Mouse (Mus musculus) mouse embryonic stem cell (cell line): ENCODE measurements around the gene Tssk2.

Experiments
- in situ Hi-C, 2 experiments: fragments of 300-500 bp; cut with MboI; formaldehyde crosslinking; loops; 1 replicate in 1 of 2; 3 replicates in 1 of 2; pipeline ENCODE4 v1.14.3; 2019 to 2020; ENCODE audit warnings: low sequenced_read_pairs in 2 of 2, low pct_unique_long_range_greater_than_20kb in 1 of 2, mixed read lengths in 1 of 2; ENCODE audit not compliant: unreplicated experiment in 1 of 2

Gene Tssk2

GRCm38 (mm10) chr16:17891567-17891959, 6.9 kb upstream of the Tssk2 start, which contains the start of gene Gm20518:
Gene Gm20518, minus strand, starts transcription at chr16:17891671.
- in situ Hi-C loops: no loop called here

DNA sequence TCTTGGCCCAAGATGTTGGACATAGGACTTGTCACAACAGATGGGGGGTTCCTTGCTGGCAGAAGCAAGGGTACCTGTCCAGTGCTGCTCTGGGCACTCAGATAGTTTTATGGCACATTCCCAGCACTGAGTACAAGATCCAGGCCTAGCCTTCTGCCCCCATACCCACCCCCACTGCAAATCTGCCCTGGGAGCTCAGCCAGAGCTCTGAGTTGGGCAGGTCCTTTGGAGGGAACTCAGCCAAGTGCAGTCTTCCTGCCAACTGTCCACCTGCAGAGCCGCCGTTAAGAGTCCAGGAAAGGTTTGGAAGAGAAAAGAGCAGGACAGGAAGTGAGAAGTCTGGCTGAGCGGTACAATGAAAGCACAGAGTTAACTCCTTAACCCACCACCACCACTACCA, 5.8 kb upstream of the Tssk2 start:
- in situ Hi-C loops: no loop called here

- in situ Hi-C loops: no loop called here
These were observed 4.5 kb upstream of the Tssk2 start, which contains the start of gene Tssk1 for GRCm38 (mm10) chr16:17893923-17894322. Gene Tssk1, plus strand, starts transcription at chr16:17894223.

DNA sequence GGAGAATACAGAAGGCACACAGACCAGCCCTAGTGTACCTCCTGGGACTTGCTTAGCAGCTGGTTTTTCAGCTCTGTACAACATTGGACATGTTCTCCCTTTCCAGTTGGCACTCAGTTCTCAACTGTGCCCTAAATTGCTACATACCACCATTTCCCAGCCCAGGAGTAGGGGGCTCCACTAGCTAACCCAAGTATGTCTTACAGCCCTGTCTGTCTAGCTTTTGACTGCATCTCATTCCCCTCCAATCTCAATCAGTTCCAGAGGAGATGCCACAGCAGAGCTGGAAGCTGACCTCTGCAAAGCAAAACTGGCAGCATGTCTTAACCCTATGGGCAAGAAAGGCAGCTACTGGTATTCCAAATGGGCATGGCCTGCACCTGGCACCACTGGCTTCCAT, 2.3 kb upstream of the Tssk2 start:
- in situ Hi-C loops: no loop called here

GRCm38 (mm10) chr16:17911052-17911595, 12.7 kb downstream of the Tssk2 start, which contains the start of gene Ess2:
Gene Ess2, minus strand, starts transcription at chr16:17911348.
- in situ Hi-C loops: loop anchor here (10.0 kb wide), 2 partner anchors 124 to 304 kb away; partner anchors contain the start of gene Ccdc188 (in 1 of the 2)

DNA sequence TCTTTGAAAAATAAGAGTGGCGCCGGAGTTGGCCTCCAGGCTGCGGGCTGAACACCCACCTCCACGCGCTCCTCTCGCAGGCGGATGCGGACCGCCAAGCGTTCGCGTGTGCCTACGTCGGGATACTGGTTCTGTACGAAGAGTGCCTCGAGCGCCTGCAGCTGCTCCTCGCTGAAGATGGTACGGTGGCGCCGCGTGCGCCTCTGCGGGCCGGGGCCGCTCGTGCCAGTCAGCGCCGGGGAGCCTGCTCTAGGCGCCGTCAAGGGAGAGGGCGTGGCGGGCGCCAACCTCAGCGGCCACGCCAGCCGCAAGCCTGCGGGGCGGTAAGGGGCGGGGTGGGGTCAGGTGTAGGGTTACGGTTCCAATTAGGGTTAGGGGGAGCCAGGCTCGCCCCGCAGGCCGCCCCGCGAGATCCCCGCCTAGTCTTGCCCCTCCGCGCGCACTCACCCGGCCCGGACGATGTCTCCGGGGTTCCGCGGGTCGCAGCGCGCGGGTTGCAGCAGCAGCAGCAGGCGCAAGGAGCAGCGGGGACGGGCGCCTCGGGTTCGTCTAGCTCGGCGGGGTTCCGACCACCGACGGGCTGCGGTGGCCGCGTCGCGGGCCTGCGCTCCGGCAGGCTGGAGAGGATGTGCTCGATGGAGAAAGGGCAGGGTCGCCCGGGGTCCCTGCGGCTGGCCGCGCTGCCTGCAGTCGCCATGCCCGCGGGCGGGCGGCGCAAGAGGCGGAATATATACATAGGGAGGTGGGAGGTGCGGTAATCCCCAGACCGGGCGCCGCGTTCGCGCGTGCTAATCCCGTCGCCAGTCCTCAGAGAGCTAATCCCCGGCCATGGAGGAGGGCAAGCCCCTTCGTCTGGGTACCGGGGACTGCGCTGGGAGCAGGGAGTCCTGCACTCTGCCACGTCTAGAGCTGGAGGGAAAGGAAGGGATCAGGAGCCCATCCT, 16.1 kb downstream of the Tssk2 start, which contains the start of gene Gsc2:
TSS of gene Gsc2 (minus strand) at position 753 of the 943 bp plus-strand sequence.
- in situ Hi-C loops: loop anchor here (10.0 kb wide), 2 partner anchors 120 to 300 kb away; partner anchors contain the start of gene Ccdc188 (in 1 of the 2)

DNA sequence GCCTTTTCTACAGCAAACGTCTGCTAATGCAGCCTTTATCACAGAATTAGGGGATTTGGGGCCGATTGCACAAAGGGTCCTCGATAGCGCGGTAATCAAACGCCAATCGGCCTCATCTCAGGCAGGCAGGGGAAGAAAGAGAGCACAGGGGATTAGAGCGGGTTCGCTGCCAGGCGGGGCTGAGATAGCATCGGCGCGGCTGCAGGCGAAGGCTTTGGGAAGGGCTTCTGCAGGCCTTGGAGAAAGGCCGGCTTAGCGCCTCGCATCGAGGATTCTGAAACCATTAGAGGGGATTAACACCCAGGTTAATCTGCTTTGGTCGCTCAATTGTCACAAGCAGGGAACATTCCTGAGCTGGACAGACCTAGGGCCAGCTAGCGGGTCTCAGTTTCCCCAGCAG, 22.1 kb downstream of the Tssk2 start:
- in situ Hi-C loops: no loop called here

DNA sequence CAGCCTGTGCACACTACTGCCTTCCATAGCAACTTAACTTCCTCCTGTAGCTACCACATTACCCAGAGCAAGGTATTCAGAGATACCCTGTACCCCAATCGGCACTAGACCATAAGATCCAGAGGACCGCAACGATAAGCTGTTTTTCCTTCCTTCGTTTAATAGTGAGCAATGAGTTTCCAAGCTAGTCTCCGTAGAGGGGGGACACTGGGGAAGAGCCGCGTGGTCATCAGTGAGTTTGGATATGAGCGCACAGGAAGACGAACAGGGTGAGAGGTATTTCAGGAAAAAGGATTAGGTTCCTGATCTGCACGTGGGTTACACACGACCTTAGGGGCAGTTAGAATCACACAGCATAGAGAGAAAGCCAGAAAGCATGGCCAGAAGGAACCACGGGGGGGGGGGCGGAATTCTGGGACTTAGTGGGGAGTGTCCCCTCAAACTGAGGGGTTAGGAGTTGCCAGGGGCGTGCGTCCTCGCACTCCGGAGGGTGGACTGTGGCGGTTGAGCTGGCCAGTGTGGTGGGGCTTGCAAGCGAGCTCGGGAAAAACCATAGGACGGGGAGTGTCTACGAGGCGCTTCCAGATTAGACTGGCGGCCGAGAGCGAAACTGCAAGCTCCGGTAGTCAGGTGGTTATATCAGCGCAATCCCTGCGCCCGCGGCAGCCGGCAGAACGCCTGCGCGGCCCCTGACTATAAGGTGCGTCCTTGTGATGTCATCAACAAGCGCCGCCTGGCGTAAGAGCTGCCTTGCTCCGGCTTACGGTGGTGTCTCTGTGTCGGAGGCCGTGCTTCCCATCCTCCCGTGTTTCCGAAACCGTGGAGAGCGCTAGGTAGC, 23.1 kb downstream of the Tssk2 start:
- in situ Hi-C loops: no loop called here

- in situ Hi-C loops: no loop called here
These were observed 23.7 kb downstream of the Tssk2 start for GRCm38 (mm10) chr16:17922163-17922538.

- in situ Hi-C loops: no loop called here
These were observed 29.1 kb downstream of the Tssk2 start for GRCm38 (mm10) chr16:17927351-17928082.

DNA sequence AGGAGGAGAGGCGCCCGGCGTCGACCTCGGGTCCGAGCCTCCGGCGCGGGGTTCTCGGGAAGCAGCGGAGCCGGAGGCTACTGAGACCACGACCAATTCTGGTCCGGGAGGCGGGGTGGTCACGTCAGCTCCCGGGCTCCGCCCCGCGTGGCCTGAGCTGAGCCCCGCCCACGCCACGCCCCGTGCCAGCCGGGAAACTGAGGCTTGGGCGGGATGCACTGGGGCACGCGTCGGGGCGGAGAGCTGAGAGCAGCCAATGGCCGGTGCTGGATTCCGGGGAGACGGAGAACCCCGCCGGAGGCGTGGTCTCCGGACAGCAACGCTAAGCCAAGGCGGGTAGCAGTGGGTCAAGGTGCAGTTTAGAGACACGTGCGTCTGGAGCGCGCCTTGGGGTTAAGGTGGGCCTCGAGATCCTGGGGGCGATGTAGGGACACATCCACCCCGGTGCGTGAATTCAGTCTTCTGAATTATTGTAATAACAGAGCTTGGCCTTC, 29.7 kb downstream of the Tssk2 start, which contains the start of gene Slc25a1:
TSS of gene Slc25a1 (minus strand) at position 133 of the 494 bp plus-strand sequence.
- in situ Hi-C loops: no loop called here

- in situ Hi-C loops: no loop called here
These were observed 30.2 kb downstream of the Tssk2 start for GRCm38 (mm10) chr16:17928627-17929104.

GRCm38 (mm10) chr16:17929211-17929610, 30.8 kb downstream of the Tssk2 start:
- in situ Hi-C loops: no loop called here

GRCm38 (mm10) chr16:17929631-17930030, 31.2 kb downstream of the Tssk2 start:
- in situ Hi-C loops: no loop called here

DNA sequence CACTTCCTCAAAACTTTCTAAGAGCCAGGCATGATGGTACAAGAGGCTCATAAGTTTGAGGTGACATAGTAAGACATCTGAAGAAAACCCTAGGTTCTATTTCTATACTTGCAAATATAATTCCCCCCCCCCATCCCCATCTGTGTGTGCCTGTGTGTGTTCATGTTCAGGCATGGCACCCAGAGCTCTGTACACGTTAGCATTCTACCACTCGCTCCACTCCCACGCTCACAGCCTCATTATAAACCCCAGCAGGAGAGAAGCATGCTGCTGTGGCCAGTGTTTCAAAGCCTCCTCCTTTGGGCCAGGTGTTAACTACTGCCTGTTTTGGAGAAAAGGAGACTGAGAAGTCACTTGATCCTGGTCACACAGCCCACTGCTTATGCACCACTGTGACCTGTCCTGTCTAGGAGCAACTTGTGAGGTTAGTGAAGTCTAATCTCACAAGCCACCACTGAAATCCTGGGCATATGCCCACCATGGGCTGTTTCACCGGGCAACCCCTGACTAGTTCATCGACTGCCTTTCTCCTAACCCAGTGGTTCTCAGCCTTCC, 33.5 kb downstream of the Tssk2 start:
- in situ Hi-C loops: no loop called here

DNA sequence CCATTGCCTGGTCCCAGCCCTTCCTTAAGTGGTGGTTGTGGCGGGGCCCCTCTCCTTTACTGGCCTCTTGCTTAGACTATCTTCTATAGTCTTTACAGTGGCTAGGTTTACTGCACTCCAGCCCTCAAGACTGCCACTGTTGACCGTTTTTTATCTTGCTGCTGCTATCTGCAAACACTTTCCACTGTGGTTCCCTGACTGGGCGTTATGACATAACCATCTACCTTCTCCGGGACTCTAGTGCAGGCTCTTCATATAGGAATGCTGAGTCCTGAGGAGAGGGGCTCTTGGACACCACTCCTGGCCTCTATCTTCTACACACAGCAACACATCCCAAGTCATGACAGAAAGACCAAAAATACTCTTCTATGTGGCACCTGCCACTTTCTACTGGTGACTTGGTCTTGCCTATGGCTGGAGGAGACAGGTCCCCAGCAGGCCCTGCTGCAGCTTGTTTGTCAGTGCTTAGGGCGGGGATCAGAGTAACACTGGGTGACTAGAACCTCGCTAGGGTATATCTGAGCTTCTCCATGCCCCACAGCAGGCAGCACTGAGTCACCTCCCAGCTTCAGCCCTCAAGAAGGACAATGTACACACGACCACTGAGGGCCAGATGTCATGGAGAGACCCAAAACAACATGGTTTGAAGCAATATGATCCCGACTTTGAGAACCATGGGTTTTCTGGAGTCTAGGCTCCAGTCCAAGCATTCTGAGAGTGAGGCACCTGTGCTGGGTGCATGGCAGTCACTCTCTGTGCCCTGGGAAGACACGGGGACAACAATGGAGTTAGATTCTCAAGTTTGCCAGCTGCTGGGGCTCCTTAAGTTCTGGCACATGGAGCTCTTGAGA, 35.4 kb downstream of the Tssk2 start:
- in situ Hi-C loops: no loop called here
